Mouse (Mus musculus): Measurements from ENCODE around the gene Fam189b.

Gene Fam189b

DNA sequence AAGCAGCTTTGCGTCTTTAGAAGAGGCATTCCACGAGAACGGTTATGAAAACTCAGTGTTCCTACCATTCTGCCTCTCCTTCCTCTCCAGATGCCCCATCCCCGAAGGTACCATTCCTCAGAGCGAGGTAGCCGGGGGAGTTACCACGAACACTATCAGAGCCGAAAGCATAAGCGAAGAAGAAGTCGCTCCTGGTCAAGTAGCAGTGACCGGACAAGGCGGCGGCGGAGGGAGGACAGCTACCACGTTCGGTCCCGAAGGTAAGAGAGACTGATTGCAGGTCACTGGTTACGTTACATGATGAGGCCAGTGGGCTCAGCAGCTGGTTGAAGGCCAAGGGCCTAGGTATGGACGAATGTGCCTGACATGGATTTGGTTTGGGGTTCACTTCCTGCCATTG lies 16.0 kb upstream of the Fam189b start:
- no peak for DNase-seq

DNA sequence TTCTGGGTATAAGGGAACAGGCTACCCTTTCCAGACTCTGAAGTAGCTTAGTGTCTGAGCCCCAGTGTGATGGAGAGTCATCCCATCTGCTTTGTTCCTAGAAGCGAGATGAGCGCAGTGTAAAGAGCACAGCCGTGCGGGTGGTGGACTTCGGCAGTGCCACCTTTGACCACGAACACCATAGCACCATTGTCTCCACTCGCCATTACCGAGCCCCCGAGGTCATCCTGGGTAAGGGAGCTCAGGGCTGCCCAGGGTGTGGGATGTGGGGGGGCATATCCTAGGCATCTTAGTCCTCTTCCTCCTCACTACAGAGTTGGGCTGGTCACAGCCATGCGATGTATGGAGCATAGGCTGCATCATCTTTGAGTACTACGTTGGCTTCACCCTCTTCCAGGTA lies 8.1 kb upstream of the Fam189b start:
- DNase-seq: no peak

DNA sequence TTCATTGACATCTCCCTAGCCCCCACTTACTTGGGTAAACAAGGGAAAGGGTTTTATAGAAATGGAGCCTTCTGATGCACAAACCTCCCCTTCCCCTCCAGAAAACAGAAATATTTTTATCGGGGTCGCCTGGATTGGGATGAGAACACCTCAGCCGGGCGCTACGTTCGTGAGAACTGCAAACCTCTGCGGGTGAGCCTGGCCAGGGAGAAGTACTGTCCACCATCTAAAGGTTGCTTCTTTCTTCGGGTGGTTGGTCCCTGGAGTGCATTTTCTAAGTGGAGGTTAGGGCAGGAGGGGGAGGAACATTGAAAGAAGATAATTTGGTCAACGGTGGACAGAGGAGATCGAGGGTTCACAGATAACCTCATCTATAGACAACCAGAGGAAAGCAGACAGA lies 7.4 kb upstream of the Fam189b start:
- no peak for DNase-seq

DNA sequence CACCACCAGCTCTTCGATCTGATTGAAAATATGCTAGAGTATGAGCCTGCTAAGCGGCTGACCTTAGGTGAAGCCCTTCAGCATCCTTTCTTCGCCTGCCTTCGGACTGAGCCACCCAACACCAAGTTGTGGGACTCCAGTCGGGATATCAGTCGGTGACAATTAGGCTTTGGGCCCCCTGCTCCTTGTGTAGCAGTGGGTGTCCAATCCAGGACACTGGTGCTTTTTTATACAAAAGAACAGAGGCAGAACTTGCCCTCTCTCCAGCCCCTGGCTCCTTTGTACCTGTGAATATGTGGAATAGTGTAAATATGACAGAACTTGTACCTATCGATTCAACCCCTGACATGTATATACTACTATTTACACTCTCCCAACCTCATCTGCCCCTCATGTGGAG lies 6.5 kb upstream of the Fam189b start:
- DNase-seq: no peak

DNA sequence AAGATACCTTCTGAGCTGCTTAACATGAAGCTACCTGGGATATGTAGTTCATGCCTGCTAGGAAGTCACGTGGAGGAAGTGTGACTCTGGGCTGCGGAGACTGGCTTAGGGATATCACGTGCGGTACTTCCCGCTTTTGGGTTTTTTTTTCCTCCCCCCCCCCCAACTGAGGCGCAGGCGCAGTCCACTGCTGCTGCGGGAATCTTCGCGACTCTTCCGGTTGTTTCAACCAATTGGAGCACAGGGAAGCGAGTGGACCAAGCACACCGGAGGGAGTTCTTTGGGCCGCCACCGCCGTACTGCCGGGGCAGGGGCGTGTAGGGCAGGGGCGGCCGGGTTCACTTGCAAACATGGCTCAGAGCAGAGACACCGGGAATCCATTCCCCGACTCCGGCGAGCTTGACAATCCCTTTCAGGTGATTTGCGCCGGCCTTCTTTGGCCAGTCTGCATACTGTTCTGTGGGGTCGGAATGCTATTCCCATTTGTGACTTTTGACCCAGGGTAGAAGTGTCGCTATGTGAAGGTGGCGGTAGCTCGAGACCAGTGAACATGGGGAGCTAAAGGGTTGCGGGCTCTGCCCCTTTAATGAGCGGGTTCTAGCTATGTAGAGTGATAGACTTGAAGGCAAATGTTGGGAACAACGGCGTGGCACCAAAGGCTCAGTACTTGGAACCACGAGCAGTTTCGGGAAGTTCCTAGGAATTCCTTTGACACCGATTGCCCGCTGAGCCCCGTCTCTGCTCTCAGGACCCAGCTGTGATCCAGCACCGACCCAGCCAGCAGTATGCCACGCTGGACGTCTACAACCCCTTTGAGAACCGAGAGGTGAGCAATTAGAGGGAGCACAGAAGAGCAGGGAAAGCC lies 5.5 kb upstream of the Fam189b start, which contains the start of gene Scamp3:
TSS of gene Scamp3 (plus strand) at position 232 of the 865 bp plus-strand sequence.
- DNase-seq: peak; percentile 75 to 83

DNA sequence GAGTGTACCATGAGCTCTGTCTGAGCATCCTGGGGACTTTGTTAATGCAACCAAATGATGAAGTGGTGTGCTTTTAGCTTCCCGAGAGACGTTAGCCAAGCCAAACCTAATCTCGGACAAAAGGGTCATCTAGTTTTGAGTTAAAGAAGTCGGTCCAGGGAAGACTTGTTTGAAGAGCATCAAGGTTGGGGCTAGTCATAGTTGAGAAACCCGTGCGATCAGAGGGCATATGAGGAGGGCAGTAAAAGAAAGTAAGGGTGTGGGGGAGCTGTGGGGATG lies 4.9 kb upstream of the Fam189b start:
- no peak for DNase-seq

DNA sequence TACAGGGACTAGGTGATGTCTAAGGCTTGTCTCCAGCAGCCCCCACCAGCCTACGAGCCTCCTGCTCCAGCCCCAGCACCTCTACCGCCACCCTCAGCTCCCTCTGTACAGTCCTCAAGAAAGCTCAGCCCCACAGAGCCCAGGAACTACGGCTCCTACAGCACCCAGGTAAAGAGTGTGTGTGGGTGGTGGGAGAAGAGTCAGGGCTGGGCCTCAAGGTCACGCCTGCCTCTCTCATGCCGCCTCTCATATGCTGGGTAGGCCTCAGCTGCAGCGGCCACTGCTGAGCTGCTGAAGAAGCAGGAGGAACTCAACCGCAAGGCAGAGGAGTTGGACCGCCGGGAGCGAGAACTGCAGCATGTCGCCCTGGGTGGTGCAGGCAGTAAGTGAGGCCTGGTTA lies 3.9 kb upstream of the Fam189b start:
- DNase-seq: peak in 1 of 2 experiments; percentile 35

DNA sequence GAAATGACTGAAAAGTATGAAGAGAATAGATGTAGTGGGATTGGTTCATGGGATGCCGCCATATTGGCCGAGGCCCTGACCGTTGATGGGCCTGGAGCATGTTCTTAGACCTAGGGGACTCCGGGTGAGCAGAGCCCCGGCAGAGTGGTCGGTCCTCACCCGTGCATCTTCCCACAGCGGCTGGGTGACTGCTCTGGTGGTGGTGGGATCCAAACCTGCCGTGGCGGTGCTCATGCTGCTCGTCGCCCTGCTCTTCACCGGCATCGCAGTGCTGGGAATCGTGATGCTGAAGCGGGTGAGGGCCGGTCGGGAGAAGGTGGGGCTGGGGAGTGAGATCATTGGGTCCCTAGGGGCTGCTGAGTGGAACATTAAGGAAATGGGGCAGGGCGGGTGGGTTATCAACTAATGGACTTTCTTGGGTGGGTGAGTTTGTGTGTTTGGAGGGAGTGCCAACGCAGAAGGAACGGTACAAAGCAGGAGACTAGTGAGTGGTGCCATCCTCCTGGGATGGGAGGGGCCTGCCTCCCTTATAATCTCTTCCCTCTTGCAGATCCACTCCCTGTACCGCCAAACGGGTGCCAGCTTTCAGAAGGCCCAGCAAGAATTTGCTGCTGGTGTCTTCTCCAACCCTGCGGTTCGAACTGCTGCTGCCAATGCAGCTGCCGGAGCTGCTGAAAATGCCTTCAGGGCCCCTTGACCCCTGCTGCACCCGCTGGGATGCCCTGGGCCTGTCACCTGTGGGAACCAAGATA lies 1.0 kb upstream of the Fam189b start:
- peak in 1 of 2 experiments; percentile 25 for DNase-seq

DNA sequence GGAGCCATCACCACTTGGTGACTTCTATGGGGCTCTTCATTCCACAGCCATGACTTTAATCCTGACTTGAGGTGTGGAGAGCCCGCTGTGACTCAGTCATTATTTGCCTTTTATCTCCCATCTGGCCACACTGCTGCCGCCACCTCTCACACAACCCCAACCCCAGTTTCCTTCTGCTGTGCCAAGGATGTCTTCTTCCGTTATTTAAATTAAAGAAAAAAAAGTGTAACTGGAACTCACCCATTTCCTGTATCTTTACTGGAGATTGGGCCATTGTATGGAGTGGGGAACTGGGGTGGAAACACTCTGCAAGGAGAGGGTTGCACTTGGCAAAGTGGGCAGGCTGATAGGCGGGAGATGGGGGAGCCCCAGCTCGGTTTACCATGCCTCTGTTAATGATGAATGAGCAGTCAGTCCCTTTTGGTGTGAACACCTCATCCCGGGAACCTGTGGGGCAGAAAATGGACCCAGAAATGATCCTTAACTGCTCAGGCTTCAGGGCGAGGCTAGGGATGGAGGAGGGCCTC lies 349 bp upstream of the Fam189b start:
- DNase-seq: no peak

DNA sequence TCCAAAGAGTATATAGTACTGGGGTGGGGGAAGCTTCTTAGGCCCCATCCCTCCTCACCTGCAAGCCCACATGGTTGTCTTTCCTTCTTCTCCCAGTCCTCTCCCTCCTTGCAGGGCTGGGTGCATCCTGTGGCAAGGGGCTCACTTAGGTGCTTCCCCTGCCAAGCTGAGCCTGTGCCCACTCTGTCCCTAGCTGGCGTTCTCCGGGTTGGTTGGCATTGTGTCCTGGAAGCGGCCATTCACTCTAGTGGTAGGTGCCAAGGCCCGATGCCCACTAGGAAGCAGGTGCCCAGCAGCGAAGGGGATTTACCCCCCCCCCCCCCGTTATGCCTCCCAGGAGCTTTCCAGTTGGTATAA lies 994 bp downstream of the Fam189b start:
- DNase-seq: no peak

DNA sequence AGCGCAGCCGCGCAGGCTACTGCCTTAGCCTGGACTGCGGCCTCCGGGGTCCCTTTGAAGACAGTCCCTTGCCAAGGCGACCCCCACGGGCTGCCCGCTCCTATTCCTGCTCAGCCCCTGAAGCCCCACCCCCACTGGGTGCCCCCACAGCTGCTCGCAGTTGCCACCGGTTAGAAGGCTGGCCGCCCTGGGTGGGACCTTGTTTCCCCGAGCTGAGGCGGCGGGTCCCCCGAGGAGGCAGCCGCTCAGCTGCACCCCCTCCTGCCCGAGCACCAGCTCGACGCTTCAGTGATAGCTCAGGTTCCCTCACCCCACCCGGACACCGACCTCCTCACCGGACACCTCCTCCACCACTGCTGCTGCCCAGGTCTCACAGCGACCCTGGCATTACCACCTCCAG lies 4.3 kb downstream of the Fam189b start:
- DNase-seq: peak; percentile 77 to 88

DNA sequence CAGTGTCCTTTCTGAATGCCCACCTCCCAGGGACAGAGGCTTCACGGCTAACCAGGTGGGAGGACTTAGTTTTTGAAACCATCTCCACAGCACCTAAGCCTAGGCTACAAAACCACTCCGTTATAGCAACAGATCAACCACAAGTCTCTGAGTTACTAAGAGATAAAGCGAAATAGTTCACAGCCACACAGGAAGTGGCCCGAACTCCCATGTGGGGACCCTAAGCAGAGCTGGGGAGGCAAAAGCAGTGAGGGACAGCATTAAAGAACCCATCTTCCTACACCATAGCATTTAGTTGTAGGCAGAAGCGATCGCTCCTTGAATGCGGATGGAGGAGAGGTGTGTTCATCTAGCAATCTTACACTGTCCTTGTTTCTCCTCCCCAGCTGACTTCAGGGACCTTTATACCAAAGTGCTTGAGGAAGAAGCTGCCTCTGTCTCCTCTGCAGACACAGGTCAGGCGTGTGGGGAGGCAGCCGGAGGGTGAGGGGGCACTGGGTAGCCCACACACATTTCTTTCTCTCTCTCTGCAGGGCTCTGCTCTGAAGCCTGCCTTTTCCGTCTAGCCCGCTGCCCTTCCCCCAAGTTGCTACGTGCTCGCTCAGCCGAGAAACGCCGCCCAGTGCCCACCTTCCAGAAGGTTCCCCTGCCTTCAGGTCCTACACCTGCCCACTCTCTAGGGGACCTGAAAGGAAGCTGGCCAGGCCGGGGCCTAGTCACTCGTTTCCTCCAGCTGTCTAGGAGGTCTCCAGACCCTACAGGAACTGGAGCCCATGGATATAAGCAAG lies 4.9 kb downstream of the Fam189b start:
- peak; percentile 71 to 75 for DNase-seq

DNA sequence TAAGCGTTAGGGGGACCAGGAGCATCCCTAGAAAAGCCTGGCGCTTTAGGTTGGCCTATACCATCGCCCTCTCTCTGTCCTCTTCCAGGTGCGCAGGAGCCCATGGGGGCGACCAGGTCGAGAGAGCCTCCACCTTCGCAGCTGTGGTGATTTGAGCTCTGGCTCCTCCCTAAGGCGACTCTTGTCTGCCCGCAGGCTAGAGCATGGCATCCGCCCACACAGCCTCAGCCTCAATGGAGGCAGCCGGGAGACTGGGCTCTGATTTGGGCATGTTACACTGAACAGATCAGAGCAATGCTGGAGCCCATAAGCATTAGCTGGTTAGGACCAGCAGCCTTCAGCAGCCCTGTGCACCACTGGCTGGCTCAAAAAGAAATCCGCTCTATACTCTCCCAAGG lies 5.5 kb downstream of the Fam189b start:
- peak; percentile 67 to 74 for DNase-seq

DNA sequence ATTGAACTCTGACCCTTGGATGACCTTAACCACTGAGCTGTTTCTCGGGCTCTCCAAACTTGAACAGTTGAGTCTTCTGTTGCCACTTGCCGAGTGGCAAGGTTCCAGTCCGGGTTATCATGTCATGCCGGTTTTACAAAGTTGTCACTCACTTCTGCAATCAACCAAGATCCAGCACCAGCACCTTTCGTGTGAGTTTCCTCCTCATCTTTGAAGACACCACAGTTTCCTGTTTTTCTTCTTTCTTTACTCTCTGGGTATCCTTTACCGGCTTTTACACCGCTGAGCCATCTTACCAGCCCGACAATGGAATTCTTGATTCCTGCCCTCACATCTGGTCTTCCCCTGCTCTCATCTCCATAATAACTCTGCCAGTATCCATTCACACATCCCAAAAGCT lies 7.5 kb downstream of the Fam189b start:
- DNase-seq: peak; percentile 57 to 58

DNA sequence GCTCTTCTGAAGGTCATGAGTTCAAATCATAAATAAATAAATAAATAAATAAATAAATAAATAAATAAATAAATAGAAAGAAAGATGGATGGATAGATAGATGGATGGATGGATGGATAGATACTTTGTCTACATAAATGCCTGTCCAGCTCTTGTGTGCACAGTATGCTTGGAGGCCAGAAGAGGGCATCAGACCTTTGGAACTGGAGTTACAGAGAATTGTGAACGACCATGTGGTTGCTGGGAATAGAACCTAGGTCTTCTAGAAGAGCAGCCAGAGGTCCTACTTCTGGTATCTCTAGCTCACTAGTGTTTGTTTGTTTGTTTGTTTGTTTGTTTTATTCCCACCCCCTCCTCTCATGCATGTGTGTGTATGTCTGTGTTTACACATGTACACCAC lies 10.4 kb downstream of the Fam189b start:
- DNase-seq: no peak

DNA sequence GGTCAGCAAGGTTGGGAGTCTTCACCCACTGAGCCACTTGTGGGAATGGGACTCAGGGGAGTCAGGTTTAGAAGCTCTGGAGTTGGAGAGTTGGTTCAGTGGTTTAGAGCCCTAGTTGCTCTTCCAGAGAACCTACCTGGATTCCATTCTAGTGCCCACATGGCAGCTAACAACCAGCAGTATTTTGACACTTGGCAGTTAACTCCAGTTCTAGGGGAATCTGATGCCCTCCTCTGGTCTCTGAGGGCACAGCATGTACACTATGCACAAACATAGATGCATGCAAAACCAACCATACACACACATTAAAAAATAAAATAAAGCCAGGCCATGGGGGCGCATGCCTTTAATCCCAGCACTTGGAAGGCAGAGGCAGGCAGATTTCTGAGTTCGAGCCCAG lies 10.9 kb downstream of the Fam189b start:
- peak; percentile 68 to 69 for DNase-seq

DNA sequence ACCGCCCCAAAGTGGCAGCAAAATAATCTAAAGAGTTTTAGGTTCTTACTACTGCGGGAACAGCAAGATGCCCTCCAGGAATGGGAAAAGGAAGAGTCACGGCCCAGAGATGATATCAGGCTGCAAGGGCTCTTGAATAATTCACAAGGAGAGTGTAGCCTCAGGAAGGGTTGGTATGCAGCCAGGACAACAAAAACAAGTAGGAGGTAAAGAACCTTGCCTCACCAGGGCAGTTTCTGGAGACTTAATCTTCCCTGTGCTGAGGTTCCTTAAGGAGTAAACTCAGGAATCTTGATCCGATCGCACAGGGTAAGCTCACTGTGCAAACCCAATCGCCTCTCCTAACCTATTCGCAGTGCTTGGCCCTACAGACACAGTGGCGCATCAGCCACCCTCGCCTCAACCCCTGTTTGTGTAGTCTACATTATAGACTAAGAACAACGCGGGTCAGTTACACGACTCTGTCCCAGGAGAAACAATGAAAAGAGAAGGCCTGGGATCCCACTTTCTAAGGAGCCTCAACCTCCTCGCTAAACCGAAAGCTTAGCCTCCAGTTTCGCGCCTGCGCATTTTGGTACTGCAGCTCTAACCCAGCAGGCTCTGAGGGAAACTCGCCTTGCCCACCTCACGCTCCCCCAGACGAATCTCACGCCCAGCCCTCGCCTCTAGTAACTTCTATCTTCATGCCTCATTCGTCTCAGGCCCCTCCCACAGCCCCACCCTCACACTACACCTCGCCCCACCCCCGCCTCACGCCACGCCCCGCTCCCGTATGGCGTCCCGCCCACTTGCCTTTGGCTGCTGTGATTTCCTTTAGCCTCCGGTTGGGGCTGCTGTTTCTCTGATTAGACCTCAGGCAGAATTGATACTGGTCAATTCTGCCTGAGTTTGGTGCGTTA lies 13.3 kb downstream of the Fam189b start:
- DNase-seq: peak; percentile 90 to 95

DNA sequence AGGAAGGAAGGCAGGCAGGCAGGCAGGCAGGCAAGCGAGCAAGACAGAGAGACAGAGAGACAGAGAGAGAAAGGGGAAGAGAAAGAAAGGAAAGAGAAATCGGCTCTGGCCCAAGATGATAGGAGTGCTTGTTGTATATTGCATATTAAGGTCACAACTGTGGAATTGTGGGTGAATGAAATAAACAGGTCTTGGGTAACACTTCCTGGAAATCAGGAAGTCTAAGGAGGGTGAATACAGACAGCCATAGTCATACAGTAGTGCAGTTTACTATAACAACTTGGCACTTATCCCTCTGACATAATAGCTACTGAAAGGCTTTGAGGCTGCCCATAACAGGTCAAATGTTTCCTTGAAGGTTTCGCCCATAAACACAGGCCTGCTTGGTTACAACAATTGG lies 16.9 kb downstream of the Fam189b start:
- DNase-seq: no peak

DNA sequence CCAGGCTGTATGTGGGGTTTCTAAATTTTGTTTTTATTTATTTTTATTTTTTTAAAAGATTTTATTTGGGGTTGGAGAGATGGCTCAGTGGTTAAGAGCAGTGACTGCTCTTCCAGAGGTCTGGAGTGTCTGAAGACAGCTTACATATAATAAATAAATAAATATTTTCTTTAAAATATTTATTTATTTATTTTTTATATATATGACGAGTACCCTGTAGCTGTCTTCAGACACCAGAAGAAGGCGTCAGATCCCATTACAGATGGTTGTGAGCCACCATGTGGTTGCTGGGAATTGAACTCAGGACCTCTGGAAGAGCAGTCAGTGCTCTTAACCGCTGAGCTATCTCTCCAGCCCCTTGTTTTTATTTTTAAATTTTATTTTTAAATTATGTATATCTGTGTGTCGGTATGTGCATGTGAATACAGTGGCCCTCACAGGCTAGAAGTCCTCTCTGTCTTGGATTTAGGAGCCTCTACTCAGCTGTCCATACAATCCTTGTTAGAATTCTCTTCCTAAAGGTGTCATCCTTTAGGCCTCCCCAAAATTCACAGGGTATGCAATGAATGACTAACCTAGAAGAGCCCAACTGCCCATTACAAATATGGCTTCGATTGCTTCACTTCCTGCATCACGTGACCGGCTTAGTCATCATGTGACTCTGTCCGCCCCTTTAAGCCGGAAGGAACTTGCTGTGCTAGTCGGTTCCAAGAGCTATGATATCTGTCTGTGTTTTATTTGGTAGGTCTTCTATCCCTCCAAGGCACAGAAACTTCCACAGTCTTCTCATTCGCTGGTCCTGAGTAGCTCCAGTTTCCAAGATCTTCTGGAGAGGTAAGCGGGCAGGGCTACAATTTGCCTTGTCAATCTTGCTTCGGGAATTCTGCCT lies 19.6 kb downstream of the Fam189b start, which contains the start of gene Gba:
TSS of gene Gba (plus strand) at position 676 of the 889 bp plus-strand sequence.
- peak; percentile 82 for DNase-seq

DNA sequence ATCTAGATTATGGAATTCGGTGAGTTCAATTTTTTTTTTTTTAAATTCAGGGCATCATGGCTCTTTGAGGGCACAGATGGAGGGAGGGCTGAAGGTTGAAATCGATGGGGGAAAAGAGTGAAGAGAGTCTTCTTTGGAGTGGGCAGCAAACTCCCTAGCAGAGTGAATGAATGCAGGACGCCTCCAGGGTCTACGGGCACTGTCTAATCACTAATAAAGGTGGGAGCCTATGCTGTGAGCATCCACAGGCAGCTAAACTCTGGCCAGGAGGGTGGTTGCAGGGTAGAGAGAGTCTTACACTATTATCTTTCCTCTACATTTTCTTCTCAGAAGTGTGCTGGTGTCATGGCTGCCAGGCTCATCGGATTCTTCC lies 20.2 kb downstream of the Fam189b start:
- no peak for DNase-seq

DNA sequence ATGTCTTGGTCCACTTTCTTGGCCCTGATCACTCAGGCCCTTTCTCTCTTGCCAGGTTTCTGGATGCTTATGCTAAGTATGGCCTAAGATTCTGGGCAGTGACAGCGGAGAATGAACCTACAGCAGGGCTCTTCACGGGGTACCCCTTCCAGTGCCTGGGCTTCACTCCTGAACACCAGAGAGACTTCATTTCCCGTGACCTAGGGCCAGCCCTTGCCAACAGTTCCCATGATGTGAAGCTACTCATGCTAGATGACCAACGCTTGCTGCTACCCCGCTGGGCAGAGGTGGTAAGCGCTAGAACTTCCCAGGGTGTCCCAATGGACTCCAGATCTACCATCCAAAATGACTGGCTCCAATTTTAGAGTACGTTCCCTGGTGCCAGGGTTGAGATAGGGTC lies 23.1 kb downstream of the Fam189b start:
- DNase-seq: no peak

Measured in thymus, postnatal 36 days (tissue).